Mouse (Mus musculus) gastrocnemius, postnatal 14 days (tissue): ENCODE measurements around the gene Pnlip. TPM values are rescaled to one million over a fixed set of nuclear protein-coding genes. Genes with fewer than 3 reads are reported as not detected.

Experiments used
- DNase-seq: peaks from one replicate; pipeline ENCODE4 v3.0.0; 2021; ENCODE audit warnings: mixed read lengths
- intact Hi-C: fragments of 180-260 bp; cut with DNase I; formaldehyde crosslinking; loops from one replicate; pipeline ENCODE4 v1.15.1; 2025; ENCODE audit warnings: low total_unique reads
- total RNA-seq, 2 experiments: library from RNA; stranded (reverse); gene quantifications; 2 replicates each; pipeline ENCODE4 v1.2.3; 2021

Pnlip gene
- total RNA-seq, 2 experiments from 2014 or later, result not detected

GRCm38 (mm10) chr19:58717925-58718324, 65.6 kb downstream of the Pnlip start:
- intact Hi-C loops, result no loop called here
- DNase-seq, result no peak

DNA sequence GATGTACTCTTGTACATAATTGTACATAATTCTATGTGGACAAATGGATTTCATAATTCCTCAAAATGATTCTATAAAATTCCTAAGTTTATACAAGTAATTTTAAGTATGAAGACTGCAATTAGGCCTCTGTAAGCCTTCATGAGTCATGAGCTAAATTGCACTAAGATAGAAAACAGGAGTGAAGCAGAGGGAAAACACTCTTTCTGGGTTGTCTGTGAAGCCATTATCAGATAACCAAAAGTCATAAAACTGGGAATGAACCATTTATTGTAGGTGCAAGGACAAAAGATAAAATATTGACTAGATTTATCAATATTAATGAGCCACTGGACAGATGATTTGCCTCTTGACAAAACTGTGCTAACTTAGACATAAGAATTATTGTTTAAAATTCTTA, 68.1 kb downstream of the Pnlip start:
- intact Hi-C loops, result no loop called here
- no peak for DNase-seq

- no peak for DNase-seq
- intact Hi-C loops, result no loop called here
Observed at GRCm38 (mm10) chr19:58726551-58726950, 74.3 kb downstream of the Pnlip start.

DNA sequence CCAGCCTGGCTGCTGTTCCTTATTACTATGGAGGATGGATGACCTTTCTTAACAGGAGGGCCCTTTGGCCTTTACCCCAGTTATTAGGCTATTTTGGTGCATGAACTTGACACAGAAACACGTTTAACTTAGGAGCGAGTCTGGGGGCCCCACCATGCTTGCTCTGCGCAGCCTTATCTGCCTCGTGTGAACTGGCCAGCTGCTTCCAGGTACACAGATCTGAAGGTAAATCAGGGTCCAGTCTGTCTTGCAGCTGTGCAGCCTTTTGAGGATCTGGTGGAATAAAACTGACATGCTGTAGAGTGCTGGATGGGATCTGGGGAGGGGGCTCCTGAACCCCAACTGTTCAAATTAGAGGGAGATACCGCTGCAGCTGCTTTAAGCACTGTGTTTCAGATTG, 75.5 kb downstream of the Pnlip start:
- no peak for DNase-seq
- intact Hi-C loops, result no loop called here

DNA sequence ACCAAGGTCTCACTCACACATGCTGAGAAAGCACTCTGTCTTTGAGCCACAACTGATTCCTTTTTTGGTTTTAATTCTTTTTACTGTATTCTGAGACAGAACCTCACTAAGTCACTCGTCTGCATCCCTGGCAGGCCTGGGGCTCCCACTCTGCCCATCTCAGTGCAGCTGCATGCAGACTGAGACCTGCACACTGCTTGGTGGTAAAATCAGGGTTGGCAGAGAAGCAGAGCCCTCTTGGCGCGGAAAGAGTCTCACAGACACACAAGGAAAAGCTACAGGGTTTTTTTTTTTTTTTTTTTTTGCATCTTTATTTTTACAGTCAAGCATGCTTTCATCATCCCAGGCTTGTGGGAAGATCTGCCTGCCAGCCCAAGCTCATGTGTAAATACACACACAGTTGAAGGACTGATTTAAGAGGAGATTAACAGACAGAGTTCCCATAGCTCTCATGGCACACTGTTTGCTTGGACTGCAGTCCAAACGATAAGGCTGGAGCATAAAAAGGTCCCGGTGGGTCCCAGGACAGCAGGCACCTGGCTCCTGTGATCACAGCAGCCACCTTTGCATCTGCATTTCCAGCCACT, 76.2 kb downstream of the Pnlip start, which contains the start of gene Pnliprp1:
Gene Pnliprp1, plus strand, starts transcription at position 443 of the 587 bp plus-strand sequence.
- intact Hi-C loops, result no loop called here
- no peak for DNase-seq

Other genes with a start within 250 kb of the Pnlip start
- gene Gfra1, start 196.6 kb upstream of the Pnlip start, total RNA-seq, result 1 to 10 TPM; 4.7 to 6.6 TPM
- not detected for gene Ccdc172, start 140.5 kb upstream of the Pnlip start, total RNA-seq
- gene Pnliprp1, start 76.4 kb downstream of the Pnlip start, total RNA-seq, result not detected
- gene Pnliprp2, start 107.2 kb downstream of the Pnlip start, total RNA-seq, result not detected
- not detected for gene 1700019N19Rik, start 142.0 kb downstream of the Pnlip start, total RNA-seq